ENCODE assay signal across 29 mouse cellular contexts in the genomic region with DNA sequence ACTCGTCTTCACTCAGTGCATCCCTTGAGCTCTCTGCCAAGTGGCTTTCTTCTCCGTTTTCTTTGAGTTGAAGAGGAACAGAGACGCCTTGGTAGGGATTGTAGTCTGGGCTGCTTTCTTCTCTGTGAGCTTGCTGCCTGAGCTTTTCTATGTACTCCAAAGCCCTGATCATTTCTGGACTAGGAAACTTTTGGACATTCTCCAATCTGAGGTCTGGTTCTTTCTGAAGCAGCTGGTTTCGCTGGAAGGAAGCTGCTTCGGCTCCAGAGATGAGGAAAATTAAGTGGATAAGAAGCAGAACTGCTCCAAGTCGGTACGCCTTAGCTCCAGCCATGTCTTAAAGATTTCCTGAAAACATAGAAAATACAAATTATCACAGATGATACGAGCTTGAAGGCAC. TPM values are rescaled to one million over a fixed set of nuclear protein-coding genes. Genes with fewer than 3 reads are reported as not detected.
DNase-seq lines count a peak whose midpoint lies in the region; ATAC-seq and TF ChIP-seq lines count a peak whose summit lies in the region.
"Had no signal": no experiment of that assay in that cellular context is flagged by ENCODE, and none has a peak within 500 bp of the region (broad histone marks: within the 10 kb centered on the region; RNA-seq: fewer than 3 reads in every experiment).

No protein-coding gene starts in this region.

- no peaks in the 10 kb centered on the region for H3K9me3 ChIP-seq in embryonic facial prominence, embryonic 14.5 days (ENCODE audit: control insufficient read depth, low read length)
- H3K9me3 ChIP-seq in embryonic facial prominence, embryonic 10.5 days: no peaks in the 10 kb centered on the region
- no peaks in the 10 kb centered on the region for H3K9me3 ChIP-seq in hindbrain, postnatal 0 days (ENCODE audit: low read length)
- no peaks in the 10 kb centered on the region for H3K9me3 ChIP-seq in hindbrain, embryonic 16.5 days (ENCODE audit: control insufficient read depth, low read length)
- H3K9me3 ChIP-seq: embryonic facial prominence, embryonic 13.5 days; forebrain, embryonic 10.5 days; forebrain, embryonic 13.5 days; G1E; heart, embryonic 12.5 days; heart, embryonic 15.5 days; hindbrain, embryonic 15.5 days had no signal

- no peak for TF ChIP-seq CTCF in hindbrain, postnatal 0 days (IDR thresholded peaks at IDR 0.05; ENCODE audit: low read depth)

- H3K4me2 ChIP-seq in embryonic facial prominence, embryonic 14.5 days (ENCODE audit: low read depth, low read length): no peak overlapping the region
- peak overlapping the region; percentile 13; the same call in 1 of the 2 replicates for H3K4me2 ChIP-seq in hindbrain, postnatal 0 days (ENCODE audit: low read depth, low read length)
- H3K4me2 ChIP-seq in hindbrain, embryonic 16.5 days (ENCODE audit: low read length): no peak overlapping the region
- H3K4me2 ChIP-seq: embryonic facial prominence, embryonic 13.5 days; forebrain, embryonic 13.5 days; heart, embryonic 12.5 days; heart, embryonic 15.5 days had no signal

- H3K36me3 ChIP-seq in embryonic facial prominence, embryonic 14.5 days (ENCODE audit: control insufficient read depth, insufficient read depth, low read length): no peaks in the 10 kb centered on the region
- H3K36me3 ChIP-seq in embryonic facial prominence, embryonic 10.5 days (replicated peaks): no peaks in the 10 kb centered on the region
- 0 out of 2 replicates have a peak, but pooled peaks cover 5% of the 10 kb centered on the region for H3K36me3 ChIP-seq in hindbrain, postnatal 0 days (ENCODE audit: insufficient read depth, low read length)
- H3K36me3 ChIP-seq in hindbrain, embryonic 16.5 days (ENCODE audit: control insufficient read depth, insufficient read depth, low read length): peaks cover 7% of the 10 kb centered on the region; the same call in 1 of the 2 replicates
- H3K36me3 ChIP-seq: embryonic facial prominence, embryonic 13.5 days; forebrain, embryonic 10.5 days; G1E; heart, embryonic 12.5 days; heart, embryonic 15.5 days had no signal

- H3K9ac ChIP-seq in embryonic facial prominence, embryonic 14.5 days (ENCODE audit: low read depth, low read length): no peak overlapping the region
- no peak overlapping the region for H3K9ac ChIP-seq in hindbrain, postnatal 0 days (replicated peaks; ENCODE audit: low read length)
- no peak overlapping the region for H3K9ac ChIP-seq in hindbrain, embryonic 16.5 days (ENCODE audit: low read depth, low read length)
- H3K9ac ChIP-seq: embryonic facial prominence, embryonic 13.5 days; forebrain, embryonic 13.5 days; heart, embryonic 12.5 days; heart, embryonic 15.5 days; hindbrain, embryonic 15.5 days had no signal

- ATAC-seq in embryonic facial prominence, embryonic 14.5 days (ENCODE audit: low read depth): no peak
- ATAC-seq in hindbrain, postnatal 0 days: no peak
- no peak for ATAC-seq in hindbrain, embryonic 16.5 days
- ATAC-seq: forebrain, embryonic 13.5 days; forebrain, embryonic 16.5 days; inflammation-experienced regulatory T-cells, adult 6 months; intestine, embryonic 16.5 days had no signal

- H3K4me3 ChIP-seq in embryonic facial prominence, embryonic 14.5 days (ENCODE audit: low read depth, low read length): no peak overlapping the region
- H3K4me3 ChIP-seq in embryonic facial prominence, embryonic 10.5 days: no peak overlapping the region
- no peak overlapping the region for H3K4me3 ChIP-seq in hindbrain, postnatal 0 days (ENCODE audit: low read length)
- no peak overlapping the region for H3K4me3 ChIP-seq in hindbrain, embryonic 16.5 days (ENCODE audit: low read length)
- H3K4me3 ChIP-seq: embryonic facial prominence, embryonic 13.5 days; forebrain, embryonic 10.5 days; forebrain, embryonic 13.5 days; heart, embryonic 12.5 days; heart, embryonic 15.5 days; hindbrain, embryonic 15.5 days had no signal

- H3K4me1 ChIP-seq in embryonic facial prominence, embryonic 14.5 days (ENCODE audit: control insufficient read depth, insufficient read depth, low read length): no peaks in the 10 kb centered on the region
- no peaks in the 10 kb centered on the region for H3K4me1 ChIP-seq in embryonic facial prominence, embryonic 10.5 days
- H3K4me1 ChIP-seq in hindbrain, postnatal 0 days (ENCODE audit: insufficient read depth, low read length): no peaks in the 10 kb centered on the region
- H3K4me1 ChIP-seq in hindbrain, embryonic 16.5 days (ENCODE audit: control insufficient read depth, insufficient read depth, low read depth, low read length): no peaks in the 10 kb centered on the region
- H3K4me1 ChIP-seq: embryonic facial prominence, embryonic 13.5 days; heart, embryonic 12.5 days; heart, embryonic 15.5 days; hindbrain, embryonic 15.5 days had no signal

- 77% methylated on average over 8 of the region's 8 CpGs for WGBS in embryonic facial prominence, embryonic 14.5 days
- WGBS in embryonic facial prominence, embryonic 10.5 days: 93% methylated on average over 8 of the region's 8 CpGs
- 76% methylated on average over 8 of the region's 8 CpGs for WGBS in hindbrain, postnatal 0 days
- WGBS in hindbrain, embryonic 16.5 days: 81% methylated on average over 8 of the region's 8 CpGs

- no peak overlapping the region for H3K27ac ChIP-seq in embryonic facial prominence, embryonic 14.5 days (replicated peaks; ENCODE audit: low read depth, low read length)
- H3K27ac ChIP-seq in embryonic facial prominence, embryonic 10.5 days (replicated peaks): no peak overlapping the region
- no peak overlapping the region for H3K27ac ChIP-seq in hindbrain, postnatal 0 days
- no peak overlapping the region for H3K27ac ChIP-seq in hindbrain, embryonic 16.5 days (ENCODE audit: low read depth, low read length)
- H3K27ac ChIP-seq: embryonic facial prominence, embryonic 13.5 days; forebrain, embryonic 10.5 days; forebrain, embryonic 13.5 days; heart, embryonic 15.5 days; hindbrain, embryonic 15.5 days had no signal

- no peaks in the 10 kb centered on the region for H3K27me3 ChIP-seq in embryonic facial prominence, embryonic 14.5 days (replicated peaks; ENCODE audit: control insufficient read depth, insufficient read depth, low read length)
- H3K27me3 ChIP-seq in embryonic facial prominence, embryonic 10.5 days (replicated peaks; ENCODE audit: low read depth, poor library complexity, severe bottlenecking): no peaks in the 10 kb centered on the region
- no peaks in the 10 kb centered on the region for H3K27me3 ChIP-seq in hindbrain, postnatal 0 days (ENCODE audit: insufficient read depth, low read length)
- H3K27me3 ChIP-seq in hindbrain, embryonic 16.5 days (replicated peaks; ENCODE audit: control insufficient read depth, insufficient read depth, low read length): no peaks in the 10 kb centered on the region
- H3K27me3 ChIP-seq: CH12.LX; embryonic facial prominence, embryonic 13.5 days; forebrain, embryonic 13.5 days; heart, embryonic 12.5 days; heart, embryonic 15.5 days; hindbrain, embryonic 15.5 days had no signal

- peak; percentile 55 for DNase-seq in cerebellum, adult 9-10 months
- DNase-seq in cerebellum, postnatal 36 days: no peak
- DNase-seq in embryonic facial prominence, embryonic 14.5 days (ENCODE audit: low spot score): peak; percentile 14
- no peak for DNase-seq in embryonic facial prominence, embryonic 10.5 days (ENCODE audit: low spot score)
- no peak for DNase-seq in hindbrain, postnatal 0 days (ENCODE audit: low spot score)
- DNase-seq in brain, adult 2 months (ENCODE audit: low read depth, low spot score): peak; percentile 69
- DNase-seq: adrenal gland, adult 2 months; adrenal gland, postnatal 14 days; B cell, adult 2 months; cerebellum, adult 9-11 months; gastrocnemius, postnatal 25 days; heart, adult 18-20 months; heart, postnatal 10 days; heart, postnatal 36 days; kidney, adult 18-20 months; kidney, adult 9 months had no signal

RNA-seq across cellular contexts. Expression of a gene that starts 3.2 kb away (rescaled TPM):
- polyA plus RNA-seq in embryonic facial prominence, embryonic 14.5 days (2014; fragmentation: Nextera tagmentation; extraction: Ambion mirVana): 9.7 and 10.7 TPM in 2 replicates
- 0.98 and 1.4 TPM in 2 replicates for polyA plus RNA-seq in embryonic facial prominence, embryonic 10.5 days (2016; fragmentation: Nextera tagmentation; extraction: Ambion mirVana)
- total RNA-seq in hindbrain, postnatal 0 days (2014; rRNA removed): 150 and 156 TPM in 2 replicates
- 296 and 300 TPM in 2 replicates for polyA plus RNA-seq in hindbrain, postnatal 0 days (2015; fragmentation: Nextera tagmentation; extraction: Ambion mirVana)
- 191 and 233 TPM in 2 replicates for polyA plus RNA-seq in hindbrain, embryonic 16.5 days (2015; fragmentation: Nextera tagmentation; extraction: Ambion mirVana)
- total RNA-seq: CH12.LX; common myeloid progenitor, adult 5-6 weeks; gastrocnemius, postnatal 25 days; heart, adult 18-20 months; heart, postnatal 10 days; heart, postnatal 36 days had no signal
- polyA plus RNA-seq: G1E; inflammation-experienced regulatory T-cells, adult 6 months had no signal

Comparison
In these comparisons a context has a peak if more than half of its experiments do, and no peak if none do; other contexts are left out.
1. DNase-seq: peak in cerebellum, adult 9-10 months (single experiment), embryonic facial prominence, embryonic 14.5 days (single experiment) and brain, adult 2 months (single experiment); none in cerebellum, postnatal 36 days (0 of 2), embryonic facial prominence, embryonic 10.5 days (single experiment) and hindbrain, postnatal 0 days (single experiment).
2. RNA of a gene that starts 3.2 kb away (polyA plus RNA-seq): 296 to 300 TPM in hindbrain, postnatal 0 days and 191 to 233 TPM in hindbrain, embryonic 16.5 days; 9.7 to 10.7 TPM in embryonic facial prominence, embryonic 14.5 days and 0.98 to 1.4 TPM in embryonic facial prominence, embryonic 10.5 days; every median in the first group is over 10 times any median in the second.